Mouse (Mus musculus): Measurements from ENCODE around the gene Pmepa1. TPM values are rescaled to one million over a fixed set of nuclear protein-coding genes. Genes with fewer than 3 reads are reported as not detected.

Gene Pmepa1
- polyA plus RNA-seq, 1 experiment from 2014 or later: 6.5 TPM

DNA sequence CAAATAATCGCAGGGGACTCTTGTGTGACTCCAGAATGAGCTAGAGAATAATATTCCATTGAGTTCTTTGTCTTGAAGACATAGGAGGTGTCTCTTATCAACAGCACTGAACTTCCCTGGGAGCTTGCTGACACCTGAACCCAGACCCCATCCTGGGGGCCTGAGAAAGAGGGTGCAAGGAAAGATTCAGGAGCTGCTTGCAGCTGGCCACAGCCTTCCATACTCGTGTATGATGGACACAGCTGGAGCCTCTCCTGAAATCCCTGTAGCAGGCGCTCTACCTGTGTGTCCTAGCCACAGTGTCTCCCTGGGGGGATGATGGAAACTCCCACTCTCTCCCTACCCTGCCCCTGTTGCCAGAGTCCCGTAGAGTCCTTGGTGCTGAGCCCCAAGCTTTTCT, 64.1 kb downstream of the Pmepa1 start:
- no peaks in the 10 kb centered on the region for H3K4me1 ChIP-seq (ENCODE audit: control insufficient read depth in 2 of 2, insufficient read depth in 2 of 2, low read length in 2 of 2)
- no peak overlapping the region for H3K4me3 ChIP-seq (ENCODE audit: control insufficient read depth in 1 of 2, insufficient read depth in 1 of 2, low read depth in 1 of 2, low read length in 2 of 2)
- whole genome bisulfite sequencing: 72% methylated on average over 4 of the region's 4 CpGs
- ATAC-seq (ENCODE audit: insufficient number of reproducible peaks, insufficient read depth, low FRiP score, low read depth): no peak
- H3K9me3 ChIP-seq (ENCODE audit: control insufficient read depth, low read length): no peaks in the 10 kb centered on the region
- H3K9ac ChIP-seq (ENCODE audit: low read length): no peak overlapping the region
- H3K36me3 ChIP-seq (ENCODE audit: control insufficient read depth, insufficient read depth, low read length): no peaks in the 10 kb centered on the region
- H3K27ac ChIP-seq (replicated peaks in 1 of 2; ENCODE audit: control insufficient read depth in 1 of 2, insufficient read depth in 1 of 2, low read depth in 2 of 2, low read length in 2 of 2): no peak overlapping the region
- no peaks in the 10 kb centered on the region for H3K27me3 ChIP-seq (ENCODE audit: control insufficient read depth, insufficient read depth, low read length)
- H3K4me2 ChIP-seq (ENCODE audit: low read length): no peak overlapping the region

DNA sequence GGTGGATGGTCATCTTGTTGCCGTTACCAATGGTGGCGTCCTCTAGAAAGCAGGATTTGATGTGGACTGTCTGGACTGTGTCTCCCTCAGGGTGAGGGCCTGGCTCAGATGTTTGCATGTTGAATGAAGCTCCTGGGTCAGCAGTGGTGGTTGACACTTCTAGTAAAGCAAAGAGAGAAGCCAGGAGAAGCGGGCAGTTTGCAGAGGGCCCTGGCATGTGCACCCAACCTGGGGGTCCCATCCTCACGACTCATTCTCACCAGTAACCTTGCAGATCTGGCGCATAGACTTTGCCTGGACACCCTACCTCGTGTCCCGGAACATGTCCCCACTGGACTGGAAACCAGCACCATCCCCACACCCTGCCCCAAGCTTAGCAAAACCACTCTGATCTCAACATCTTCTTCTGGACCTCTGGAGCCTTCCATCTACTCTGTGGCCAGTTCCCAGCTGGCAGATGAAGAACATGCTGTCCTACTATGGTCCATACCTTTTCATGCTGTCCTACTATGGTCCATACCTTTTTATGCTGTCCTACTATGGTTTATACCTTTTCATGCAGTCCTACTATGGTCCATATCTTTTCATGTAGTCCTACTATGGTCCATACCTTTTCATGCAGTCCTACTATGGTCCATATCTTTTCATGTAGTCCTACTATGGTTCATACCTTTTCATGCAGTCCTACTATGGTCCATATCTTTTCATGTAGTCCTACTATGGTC, 67.1 kb downstream of the Pmepa1 start:
- H3K4me3 ChIP-seq (ENCODE audit: control insufficient read depth in 1 of 2, insufficient read depth in 1 of 2, low read depth in 1 of 2, low read length in 2 of 2): no peak overlapping the region
- no peak for ATAC-seq (ENCODE audit: insufficient number of reproducible peaks, insufficient read depth, low FRiP score, low read depth)
- H3K27me3 ChIP-seq (ENCODE audit: control insufficient read depth, insufficient read depth, low read length): no peaks in the 10 kb centered on the region
- WGBS: 87% methylated on average over 7 of the region's 7 CpGs
- no peak overlapping the region for H3K9ac ChIP-seq (ENCODE audit: low read length)
- H3K9me3 ChIP-seq (ENCODE audit: control insufficient read depth, low read length): 0 out of 2 replicates have a peak, but pooled peaks cover 3% of the 10 kb centered on the region
- H3K4me1 ChIP-seq (ENCODE audit: control insufficient read depth in 2 of 2, insufficient read depth in 2 of 2, low read length in 2 of 2): no peaks in the 10 kb centered on the region
- no peak overlapping the region for H3K4me2 ChIP-seq (ENCODE audit: low read length)
- no peak overlapping the region for H3K27ac ChIP-seq (replicated peaks in 1 of 2; ENCODE audit: control insufficient read depth in 1 of 2, insufficient read depth in 1 of 2, low read depth in 2 of 2, low read length in 2 of 2)
- H3K36me3 ChIP-seq (ENCODE audit: control insufficient read depth, insufficient read depth, low read length): no peaks in the 10 kb centered on the region

DNA sequence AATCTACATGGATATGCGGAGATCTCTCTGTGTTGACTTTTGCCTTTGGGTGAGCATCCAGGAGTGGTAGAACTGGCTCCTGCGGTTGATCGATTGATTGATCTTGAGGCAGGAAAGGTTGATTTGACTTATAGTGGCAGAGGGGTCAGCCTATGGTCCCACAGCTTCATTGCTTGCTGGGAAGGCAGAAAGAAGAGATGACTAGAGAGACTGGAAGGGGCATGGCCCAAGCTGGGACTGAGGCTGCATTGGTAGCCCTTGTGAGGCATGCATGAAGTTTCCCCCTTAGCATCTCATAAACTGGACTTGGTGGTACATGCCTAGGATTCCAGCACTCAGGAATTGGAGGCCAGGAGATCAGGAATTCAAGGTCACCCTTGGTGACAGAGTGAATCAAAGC, 69.3 kb downstream of the Pmepa1 start:
- no peak overlapping the region for H3K4me3 ChIP-seq (ENCODE audit: control insufficient read depth in 1 of 2, insufficient read depth in 1 of 2, low read depth in 1 of 2, low read length in 2 of 2)
- WGBS: 93% methylated on average over 3 of the region's 3 CpGs
- no peak for ATAC-seq (ENCODE audit: insufficient number of reproducible peaks, insufficient read depth, low FRiP score, low read depth)
- H3K4me2 ChIP-seq (ENCODE audit: low read length): no peak overlapping the region
- no peaks in the 10 kb centered on the region for H3K4me1 ChIP-seq (ENCODE audit: control insufficient read depth in 2 of 2, insufficient read depth in 2 of 2, low read length in 2 of 2)
- H3K9me3 ChIP-seq (ENCODE audit: control insufficient read depth, low read length): 0 out of 2 replicates have a peak, but pooled peaks cover 3% of the 10 kb centered on the region
- H3K27me3 ChIP-seq (ENCODE audit: control insufficient read depth, insufficient read depth, low read length): no peaks in the 10 kb centered on the region
- no peaks in the 10 kb centered on the region for H3K36me3 ChIP-seq (ENCODE audit: control insufficient read depth, insufficient read depth, low read length)
- H3K9ac ChIP-seq (ENCODE audit: low read length): no peak overlapping the region
- no peak overlapping the region for H3K27ac ChIP-seq (replicated peaks in 1 of 2; ENCODE audit: control insufficient read depth in 1 of 2, insufficient read depth in 1 of 2, low read depth in 2 of 2, low read length in 2 of 2)

DNA sequence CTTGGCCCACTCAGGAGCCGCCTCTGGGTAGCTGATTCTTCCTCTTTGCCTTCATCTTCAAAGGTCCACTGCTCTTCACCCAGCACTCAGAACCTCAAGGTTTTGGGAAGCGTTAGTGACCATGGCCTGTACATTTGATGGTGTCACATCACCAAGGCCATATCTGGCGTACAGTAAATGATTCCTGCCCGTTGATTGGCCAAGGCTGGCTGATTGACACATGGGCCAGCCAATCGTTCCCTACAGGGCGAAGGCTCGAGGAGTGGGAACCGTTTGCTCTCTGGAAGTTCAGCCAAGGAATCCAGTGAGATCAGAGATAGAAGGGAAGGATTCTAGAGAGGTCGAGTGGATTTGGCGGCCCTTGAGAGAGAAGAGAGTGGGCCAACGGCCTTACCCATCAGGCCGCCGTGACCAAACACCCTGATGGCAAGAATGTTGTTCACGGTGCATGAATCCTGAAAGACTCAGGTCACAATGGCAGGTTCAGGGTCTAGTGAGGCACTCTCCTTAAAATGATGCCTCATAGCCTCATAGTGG, 70.7 kb downstream of the Pmepa1 start:
- Histone ChIP-seq H3K9ac (ENCODE audit: low read length) (no peak overlapping the region), H3K9me3 (ENCODE audit: control insufficient read depth, low read length) (0 out of 2 replicates have a peak, but pooled peaks cover 3% of the 10 kb centered on the region), H3K36me3 (ENCODE audit: control insufficient read depth, insufficient read depth, low read length) (no peaks in the 10 kb centered on the region), H3K4me3 (ENCODE audit: control insufficient read depth in 1 of 2, insufficient read depth in 1 of 2, low read depth in 1 of 2, low read length in 2 of 2) (no peak overlapping the region), H3K27ac (replicated peaks in 1 of 2; ENCODE audit: control insufficient read depth in 1 of 2, insufficient read depth in 1 of 2, low read depth in 2 of 2, low read length in 2 of 2) (no peak overlapping the region), H3K4me2 (ENCODE audit: low read length) (no peak overlapping the region), H3K4me1 (ENCODE audit: control insufficient read depth in 2 of 2, insufficient read depth in 2 of 2, low read length in 2 of 2) (no peaks in the 10 kb centered on the region), H3K27me3 (ENCODE audit: control insufficient read depth, insufficient read depth, low read length) (no peaks in the 10 kb centered on the region)
- 87% methylated on average over 14 of the region's 14 CpGs for WGBS
- no peak for ATAC-seq (ENCODE audit: insufficient number of reproducible peaks, insufficient read depth, low FRiP score, low read depth)

DNA sequence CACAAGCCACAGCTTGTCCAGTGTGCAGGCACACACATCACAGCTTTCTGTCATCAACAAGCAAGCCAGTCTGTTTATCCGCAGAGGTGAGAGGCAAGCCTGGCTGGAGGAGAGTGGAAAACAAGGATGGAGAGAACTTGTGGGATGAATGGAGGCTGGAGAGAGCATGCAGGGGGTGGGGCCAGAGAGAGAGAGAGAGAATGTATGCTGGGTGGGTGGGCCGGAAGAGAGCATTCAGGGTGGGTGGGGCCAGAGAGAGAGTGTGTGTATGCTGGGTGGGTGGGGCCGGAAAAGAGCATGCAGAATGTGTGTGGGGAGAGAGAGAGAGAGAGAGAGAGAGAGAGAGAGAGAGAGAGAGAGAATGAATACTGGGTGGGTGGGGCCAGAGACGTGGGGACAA, 71.7 kb downstream of the Pmepa1 start:
- 69% methylated on average over 3 of the region's 4 CpGs for WGBS
- ATAC-seq (ENCODE audit: insufficient number of reproducible peaks, insufficient read depth, low FRiP score, low read depth): no peak

DNA sequence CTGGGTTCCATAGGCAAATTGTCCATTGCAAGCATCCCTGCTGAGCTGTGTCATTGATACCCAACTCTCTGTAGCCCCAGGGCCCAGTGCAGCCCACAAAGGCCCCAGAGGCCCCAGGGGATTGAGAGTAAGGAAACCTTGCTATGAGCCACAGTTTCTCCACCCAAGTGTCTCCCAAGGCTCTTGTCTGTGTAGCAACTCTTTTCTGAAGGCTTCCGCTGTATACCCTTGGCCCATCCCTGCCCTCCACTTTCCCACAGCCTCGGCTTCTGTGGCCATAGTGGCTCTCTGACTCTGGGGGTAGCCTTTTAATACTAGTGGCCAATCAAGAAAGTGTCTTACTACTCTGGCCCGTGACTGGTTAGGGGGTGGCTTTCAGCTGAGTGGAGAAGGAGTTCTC, 72.6 kb downstream of the Pmepa1 start:
- H3K27ac ChIP-seq (replicated peaks in 1 of 2; ENCODE audit: control insufficient read depth in 1 of 2, insufficient read depth in 1 of 2, low read depth in 2 of 2, low read length in 2 of 2): no peak overlapping the region
- no peaks in the 10 kb centered on the region for H3K4me1 ChIP-seq (ENCODE audit: control insufficient read depth in 2 of 2, insufficient read depth in 2 of 2, low read length in 2 of 2)
- no peak overlapping the region for H3K4me3 ChIP-seq (ENCODE audit: control insufficient read depth in 1 of 2, insufficient read depth in 1 of 2, low read depth in 1 of 2, low read length in 2 of 2)
- no peak overlapping the region for H3K9ac ChIP-seq (ENCODE audit: low read length)
- H3K4me2 ChIP-seq (ENCODE audit: low read length): no peak overlapping the region
- no peaks in the 10 kb centered on the region for H3K36me3 ChIP-seq (ENCODE audit: control insufficient read depth, insufficient read depth, low read length)
- WGBS: 75% methylated on average over 3 of the region's 3 CpGs
- H3K27me3 ChIP-seq (ENCODE audit: control insufficient read depth, insufficient read depth, low read length): no peaks in the 10 kb centered on the region
- no peak for ATAC-seq (ENCODE audit: insufficient number of reproducible peaks, insufficient read depth, low FRiP score, low read depth)
- 0 out of 2 replicates have a peak, but pooled peaks cover 7% of the 10 kb centered on the region for H3K9me3 ChIP-seq (ENCODE audit: control insufficient read depth, low read length)

More for the DNA sequence above, 71.7 kb downstream of the Pmepa1 start:
- Histone ChIP-seq H3K4me3 (ENCODE audit: control insufficient read depth in 1 of 2, insufficient read depth in 1 of 2, low read depth in 1 of 2, low read length in 2 of 2) (no peak overlapping the region), H3K27me3 (ENCODE audit: control insufficient read depth, insufficient read depth, low read length) (no peaks in the 10 kb centered on the region), H3K36me3 (ENCODE audit: control insufficient read depth, insufficient read depth, low read length) (no peaks in the 10 kb centered on the region), H3K9me3 (ENCODE audit: control insufficient read depth, low read length) (0 out of 2 replicates have a peak, but pooled peaks cover 5% of the 10 kb centered on the region), H3K27ac (replicated peaks in 1 of 2; ENCODE audit: control insufficient read depth in 1 of 2, insufficient read depth in 1 of 2, low read depth in 2 of 2, low read length in 2 of 2) (no peak overlapping the region), H3K4me2 (ENCODE audit: low read length) (no peak overlapping the region), H3K9ac (ENCODE audit: low read length) (no peak overlapping the region), H3K4me1 (ENCODE audit: control insufficient read depth in 2 of 2, insufficient read depth in 2 of 2, low read length in 2 of 2) (no peaks in the 10 kb centered on the region)

DNA sequence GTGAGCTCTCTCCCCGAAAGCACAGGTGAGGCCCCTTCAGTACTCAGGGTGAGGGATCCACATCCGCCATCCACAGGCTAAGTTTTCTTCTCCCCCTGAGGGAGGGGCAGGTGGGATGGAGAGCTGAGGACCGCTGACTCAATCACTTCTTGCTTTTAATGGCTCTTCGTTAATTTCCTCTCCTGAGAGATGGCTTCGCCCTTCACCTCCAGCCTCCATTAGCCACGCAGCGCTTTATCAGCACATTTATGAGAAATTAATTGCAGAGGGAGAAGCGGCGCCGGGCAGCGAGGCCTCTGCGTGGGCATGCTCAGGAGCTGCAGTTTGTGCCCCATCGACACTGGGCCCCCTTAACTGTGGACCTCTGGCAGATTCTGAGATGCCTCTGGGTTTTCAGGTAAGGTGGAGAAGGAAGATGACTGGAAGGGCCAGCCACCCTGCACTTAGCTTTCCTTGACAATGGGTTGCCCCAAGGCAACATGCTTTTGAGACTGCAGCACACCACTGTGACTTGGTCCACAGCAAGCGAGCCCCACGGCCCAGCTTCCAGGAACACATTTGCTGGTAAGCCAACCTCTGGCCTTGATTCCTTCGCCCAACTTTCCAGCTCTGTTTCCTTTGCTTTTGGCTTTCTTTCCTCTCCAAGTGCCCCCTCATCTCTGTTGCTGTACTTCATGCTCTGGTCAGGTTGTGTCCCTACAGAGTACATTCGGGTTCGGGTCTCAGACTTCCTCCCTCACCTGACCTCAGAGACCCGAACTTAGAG, 73.2 kb downstream of the Pmepa1 start:
- Histone ChIP-seq H3K4me2 (ENCODE audit: low read length) (no peak overlapping the region), H3K27me3 (ENCODE audit: control insufficient read depth, insufficient read depth, low read length) (no peaks in the 10 kb centered on the region), H3K9ac (ENCODE audit: low read length) (no peak overlapping the region), H3K36me3 (ENCODE audit: control insufficient read depth, insufficient read depth, low read length) (no peaks in the 10 kb centered on the region), H3K9me3 (ENCODE audit: control insufficient read depth, low read length) (0 out of 2 replicates have a peak, but pooled peaks cover 7% of the 10 kb centered on the region), H3K27ac (replicated peaks in 1 of 2; ENCODE audit: control insufficient read depth in 1 of 2, insufficient read depth in 1 of 2, low read depth in 2 of 2, low read length in 2 of 2) (no peak overlapping the region), H3K4me3 (ENCODE audit: control insufficient read depth in 1 of 2, insufficient read depth in 1 of 2, low read depth in 1 of 2, low read length in 2 of 2) (no peak overlapping the region), H3K4me1 (ENCODE audit: control insufficient read depth in 2 of 2, insufficient read depth in 2 of 2, low read length in 2 of 2) (no peaks in the 10 kb centered on the region)
- WGBS: 87% methylated on average over 19 of the region's 19 CpGs
- no peak for ATAC-seq (ENCODE audit: insufficient number of reproducible peaks, insufficient read depth, low FRiP score, low read depth)
